In the genomic region with DNA sequence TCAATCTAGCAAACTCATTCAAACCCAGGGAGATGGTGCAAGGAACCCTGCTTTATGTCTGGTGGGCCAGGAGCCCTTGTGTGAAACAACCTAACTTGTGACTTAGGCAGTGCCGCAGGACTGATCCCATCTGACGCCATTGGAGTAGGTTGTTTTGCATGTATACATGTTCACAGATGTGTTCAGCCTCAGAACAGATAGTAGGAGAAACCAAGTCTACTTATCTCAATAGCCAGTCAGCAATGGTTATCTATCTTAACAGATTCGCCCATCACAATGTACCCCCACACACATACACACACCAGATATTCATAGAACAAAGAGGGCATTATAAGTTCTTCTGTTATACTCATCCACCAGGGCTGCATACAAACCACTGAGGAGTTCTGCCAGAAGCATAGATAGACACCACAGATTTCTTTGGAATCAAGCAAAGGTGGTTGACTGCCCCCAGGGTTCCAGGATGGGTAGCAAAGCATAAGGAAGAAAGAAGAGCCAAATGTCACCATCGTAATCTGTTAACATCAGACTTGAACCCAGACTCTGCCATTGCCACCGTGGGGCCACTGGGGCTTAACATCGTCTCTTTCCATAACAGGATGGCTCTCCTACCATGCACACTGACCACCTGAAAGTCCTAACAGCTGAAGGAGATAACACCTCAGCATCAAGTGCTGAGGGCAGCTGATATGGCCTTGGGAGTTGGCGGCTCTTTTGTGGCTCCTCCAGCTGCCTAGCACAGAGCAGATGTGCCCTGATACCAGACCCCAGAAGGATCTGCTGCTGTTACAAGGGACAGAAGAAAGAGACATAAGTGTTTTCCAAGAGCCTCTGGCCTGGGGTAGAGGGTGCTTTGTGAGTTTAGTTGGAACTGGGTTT, we compare ENCODE assay signal across 14 mouse cellular contexts.
DNase-seq lines count a peak whose midpoint lies in the region; ATAC-seq and TF ChIP-seq lines count a peak whose summit lies in the region.
"Had no signal": no experiment of that assay in that cellular context is flagged by ENCODE, and none has a peak within 500 bp of the region (broad histone marks: within the 10 kb centered on the region; RNA-seq: fewer than 3 reads in every experiment).

No protein-coding gene starts in this region.

- H3K4me1 ChIP-seq in stomach, embryonic 15.5 days, result no peaks in the 10 kb centered on the region
- H3K4me1 ChIP-seq in stomach, postnatal 0 days (replicated peaks; ENCODE audit: control insufficient read depth, insufficient read depth), result no peaks in the 10 kb centered on the region
- peaks cover 46% of the 10 kb centered on the region for H3K4me1 ChIP-seq in liver, embryonic 16.5 days (ENCODE audit: control insufficient read depth, low read depth, low read length)
- H3K4me1 ChIP-seq: hindbrain, embryonic 12.5 days had no signal

- DNase-seq in embryo, embryonic 10 days (ENCODE audit: low spot score), result peak; percentile 25
- no peak for DNase-seq in embryo, embryonic 9.5 days (ENCODE audit: extremely low spot score)
- no peak for DNase-seq in stomach, postnatal 0 days (ENCODE audit: low spot score)
- DNase-seq in layer of hippocampus, postnatal 25 days (ENCODE audit: extremely low spot score in 1 of 2, low spot score in 1 of 2), result no peak
- no peak for DNase-seq in adrenal gland, postnatal 14 days
- DNase-seq in gastrocnemius, adult 18-20 months (ENCODE audit: low spot score), result no peak
- DNase-seq: cerebellum, postnatal 36 days; kidney, adult 2 months; lung, postnatal 36 days; thymus, postnatal 14 days had no signal

- no peak for TF ChIP-seq EP300 in stomach, postnatal 0 days (optimal IDR thresholded peaks at IDR 0.05)

- no peak overlapping the region for H3K27ac ChIP-seq in stomach, embryonic 15.5 days
- H3K27ac ChIP-seq in stomach, postnatal 0 days (replicated peaks), result no peak overlapping the region
- H3K27ac ChIP-seq in liver, embryonic 16.5 days (ENCODE audit: low read length), result peak overlapping the region; percentile 90
- H3K27ac ChIP-seq: hindbrain, embryonic 12.5 days had no signal

- H3K27me3 ChIP-seq in stomach, embryonic 15.5 days (replicated peaks), result no peaks in the 10 kb centered on the region
- no peaks in the 10 kb centered on the region for H3K27me3 ChIP-seq in stomach, postnatal 0 days (ENCODE audit: control insufficient read depth, insufficient read depth, low read length)
- no peaks in the 10 kb centered on the region for H3K27me3 ChIP-seq in liver, embryonic 16.5 days (ENCODE audit: control insufficient read depth, insufficient read depth, low read depth, low read length)
- H3K27me3 ChIP-seq: hindbrain, embryonic 12.5 days had no signal

- H3K9me3 ChIP-seq in stomach, embryonic 15.5 days, result no peaks in the 10 kb centered on the region
- no peaks in the 10 kb centered on the region for H3K9me3 ChIP-seq in stomach, postnatal 0 days (ENCODE audit: control insufficient read depth, low read length)
- H3K9me3 ChIP-seq in liver, embryonic 16.5 days (replicated peaks; ENCODE audit: control insufficient read depth, low read length), result no peaks in the 10 kb centered on the region
- H3K9me3 ChIP-seq: hindbrain, embryonic 12.5 days had no signal

- no peak overlapping the region for H3K9ac ChIP-seq in stomach, embryonic 15.5 days
- no peak overlapping the region for H3K9ac ChIP-seq in stomach, postnatal 0 days (ENCODE audit: low read length)
- 0 out of 2 replicates have a peak overlapping the region, but pooled peaks have one; percentile 2 for H3K9ac ChIP-seq in liver, embryonic 16.5 days (ENCODE audit: low read depth, low read length)
- H3K9ac ChIP-seq: hindbrain, embryonic 12.5 days had no signal

- H3K4me2 ChIP-seq in stomach, embryonic 15.5 days, result no peak overlapping the region
- H3K4me2 ChIP-seq in stomach, postnatal 0 days (replicated peaks; ENCODE audit: low read depth), result no peak overlapping the region
- H3K4me2 ChIP-seq in liver, embryonic 16.5 days (ENCODE audit: low read depth, low read length), result peak overlapping the region; percentile 61
- H3K4me2 ChIP-seq: hindbrain, embryonic 12.5 days had no signal

- 82% methylated on average over 7 of the region's 7 CpGs for WGBS in stomach, embryonic 15.5 days
- 90% methylated on average over 7 of the region's 7 CpGs for WGBS in stomach, postnatal 0 days
- WGBS in liver, embryonic 16.5 days (ENCODE audit: insufficient replicate concordance), result 28% methylated on average over 7 of the region's 7 CpGs

- no peak for TF ChIP-seq CTCF in stomach, postnatal 0 days (IDR thresholded peaks at IDR 0.05; ENCODE audit: low read depth)

- no peak overlapping the region for H3K4me3 ChIP-seq in stomach, embryonic 15.5 days (replicated peaks)
- no peak overlapping the region for H3K4me3 ChIP-seq in stomach, postnatal 0 days (ENCODE audit: low read depth, low read length)
- peak overlapping the region; percentile 8 for H3K4me3 ChIP-seq in liver, embryonic 16.5 days (ENCODE audit: low read depth, low read length)
- H3K4me3 ChIP-seq: hindbrain, embryonic 12.5 days had no signal

- peak; percentile 87; the same call in 1 of the 2 replicates for ATAC-seq in stomach, embryonic 15.5 days (ENCODE audit: insufficient read depth, low FRiP score, low read depth)
- no peak for ATAC-seq in stomach, postnatal 0 days (ENCODE audit: low FRiP score, low TSS enrichment)
- peak; percentile 92 for ATAC-seq in liver, embryonic 16.5 days (ENCODE audit: low read depth)
- ATAC-seq: midbrain, embryonic 16.5 days had no signal

- H3K36me3 ChIP-seq in stomach, embryonic 15.5 days, result no peaks in the 10 kb centered on the region
- H3K36me3 ChIP-seq in stomach, postnatal 0 days (ENCODE audit: control insufficient read depth, insufficient read depth, low read length), result no peaks in the 10 kb centered on the region; the same call in 1 of the 2 replicates
- H3K36me3 ChIP-seq in liver, embryonic 16.5 days (ENCODE audit: control insufficient read depth, insufficient read depth), result no peaks in the 10 kb centered on the region
- H3K36me3 ChIP-seq: hindbrain, embryonic 12.5 days had no signal
